ENCODE assay signal across 8 mouse cellular contexts in genomic region chr16:35817255-35818089, GRCm38 (mm10). TPM values are rescaled to one million over a fixed set of nuclear protein-coding genes. Genes with fewer than 3 reads are reported as not detected.
DNase-seq lines count a peak whose midpoint lies in the region; ATAC-seq lines count a peak whose summit lies in the region.

No protein-coding gene starts in this region.

- DNase-seq in gastrocnemius, postnatal 10 days = peak; percentile 76
- peak; percentile 82 to 87 for DNase-seq in left cerebral cortex, postnatal 14 days (ENCODE audit: low spot score in 2 of 2)
- DNase-seq in midbrain, embryonic 10.5 days (ENCODE audit: low spot score) = peak; percentile 83
- peak; percentile 77 for DNase-seq in right cerebral cortex, postnatal 4 days
- DNase-seq in yolk sac, embryonic 10.5 days (ENCODE audit: low spot score) = peak; percentile 68

- ATAC-seq in activated CD4-positive, CD25-positive, alpha-beta regulatory T cell, adult 4 months = peak; percentile 80
- peak; percentile 98 for ATAC-seq in common myeloid progenitor, adult 5-6 weeks (replicated peaks; ENCODE audit: low read depth, poor library complexity, severe bottlenecking)
- peak; percentile 64 for ATAC-seq in intestine, embryonic 15.5 days

- no peaks in the 10 kb centered on the region for H3K9me3 ChIP-seq in intestine, embryonic 15.5 days
- no peaks in the 10 kb centered on the region for H3K9me3 ChIP-seq in midbrain, embryonic 10.5 days (replicated peaks)

- intact Hi-C loops in left cerebral cortex, postnatal 14 days (cut with DNase I) = loop anchor here (2.0 to 5.0 kb wide), 2 partner anchors 83 to 275 kb away; partner anchors contain the start of gene Sema5b

- no peaks in the 10 kb centered on the region for H3K27me3 ChIP-seq in intestine, embryonic 15.5 days (replicated peaks)
- H3K27me3 ChIP-seq in midbrain, embryonic 10.5 days (ENCODE audit: low read depth, poor library complexity, severe bottlenecking) = no peaks in the 10 kb centered on the region

- H3K4me3 ChIP-seq in intestine, embryonic 15.5 days (replicated peaks) = no peak overlapping the region
- no peak overlapping the region for H3K4me3 ChIP-seq in midbrain, embryonic 10.5 days

- H3K4me1 ChIP-seq in intestine, embryonic 15.5 days (replicated peaks) = no peaks in the 10 kb centered on the region
- H3K4me1 ChIP-seq in midbrain, embryonic 10.5 days = no peaks in the 10 kb centered on the region

- H3K27ac ChIP-seq in intestine, embryonic 15.5 days = no peak overlapping the region
- H3K27ac ChIP-seq in midbrain, embryonic 10.5 days (replicated peaks) = no peak overlapping the region

- no peaks in the 10 kb centered on the region for H3K36me3 ChIP-seq in intestine, embryonic 15.5 days
- H3K36me3 ChIP-seq in midbrain, embryonic 10.5 days = peaks cover 31% of the 10 kb centered on the region

- no peak overlapping the region for H3K4me2 ChIP-seq in intestine, embryonic 15.5 days (replicated peaks)

- 33% methylated on average over 13 of the region's 13 CpGs for WGBS in intestine, embryonic 15.5 days
- 46% methylated on average over 13 of the region's 13 CpGs for WGBS in midbrain, embryonic 10.5 days

- H3K9ac ChIP-seq in intestine, embryonic 15.5 days = no peak overlapping the region

RNA-seq across cellular contexts. Expression of gene Hspbap1, which starts 47.3 kb away (rescaled TPM):
- polyA plus RNA-seq in activated CD4-positive, CD25-positive, alpha-beta regulatory T cell, adult 4 months (2017; shearing (Covaris generic)) = 10 to 100 TPM; 22.4 to 28.9 TPM
- total RNA-seq in common myeloid progenitor, adult 5-6 weeks (2017) = 2.5 and 4.5 TPM in 2 replicates
- 1 to 10 TPM; 2.6 to 3.7 TPM for total RNA-seq in gastrocnemius, postnatal 10 days (2021)
- polyA plus RNA-seq in intestine, embryonic 15.5 days (2015; fragmentation: Nextera tagmentation; extraction: Ambion mirVana) = 17.6 and 18.4 TPM in 2 replicates
- 1 to 10 TPM; 5.1 to 6.0 TPM for total RNA-seq in left cerebral cortex, postnatal 14 days (2021)
- 24.7 and 26.0 TPM in 2 replicates for polyA plus RNA-seq in midbrain, embryonic 10.5 days (2016; fragmentation: Nextera tagmentation; extraction: Ambion mirVana)

RNA-seq across cellular contexts. Expression of gene Dirc2, which starts 48.3 kb away (rescaled TPM):
- polyA plus RNA-seq in activated CD4-positive, CD25-positive, alpha-beta regulatory T cell, adult 4 months (2017; shearing (Covaris generic)) = 1 to 10 TPM; 1.9 to 2.5 TPM
- 5.5 and 7.9 TPM in 2 replicates for total RNA-seq in common myeloid progenitor, adult 5-6 weeks (2017)
- 10 to 100 TPM; 29.2 to 35.4 TPM for total RNA-seq in gastrocnemius, postnatal 10 days (2021)
- 12.0 and 13.2 TPM in 2 replicates for polyA plus RNA-seq in intestine, embryonic 15.5 days (2015; fragmentation: Nextera tagmentation; extraction: Ambion mirVana)
- 10 to 100 TPM; 78.9 to 81.1 TPM for total RNA-seq in left cerebral cortex, postnatal 14 days (2021)
- polyA plus RNA-seq in midbrain, embryonic 10.5 days (2016; fragmentation: Nextera tagmentation; extraction: Ambion mirVana) = 12.5 and 14.1 TPM in 2 replicates

RNA-seq across cellular contexts. Expression of gene Parp14, which starts 53.9 kb away (rescaled TPM):
- polyA plus RNA-seq in activated CD4-positive, CD25-positive, alpha-beta regulatory T cell, adult 4 months (2017; shearing (Covaris generic)) = 10 to 100 TPM; 38.7 to 42.6 TPM
- total RNA-seq in common myeloid progenitor, adult 5-6 weeks (2017) = 16.1 and 20.6 TPM in 2 replicates
- total RNA-seq in gastrocnemius, postnatal 10 days (2021) = 1 to 10 TPM; 3.6 to 4.5 TPM
- 1.2 and 2.2 TPM in 2 replicates for polyA plus RNA-seq in intestine, embryonic 15.5 days (2015; fragmentation: Nextera tagmentation; extraction: Ambion mirVana)
- total RNA-seq in left cerebral cortex, postnatal 14 days (2021) = 1 to 10 TPM in 1 of 2 experiments, under 1 TPM in 1; 0.79 to 1.3 TPM
- 0.16 and 0.32 TPM in 2 replicates for polyA plus RNA-seq in midbrain, embryonic 10.5 days (2016; fragmentation: Nextera tagmentation; extraction: Ambion mirVana)
